Mouse (Mus musculus): ENCODE measurements around the gene Synrg.

DNA sequence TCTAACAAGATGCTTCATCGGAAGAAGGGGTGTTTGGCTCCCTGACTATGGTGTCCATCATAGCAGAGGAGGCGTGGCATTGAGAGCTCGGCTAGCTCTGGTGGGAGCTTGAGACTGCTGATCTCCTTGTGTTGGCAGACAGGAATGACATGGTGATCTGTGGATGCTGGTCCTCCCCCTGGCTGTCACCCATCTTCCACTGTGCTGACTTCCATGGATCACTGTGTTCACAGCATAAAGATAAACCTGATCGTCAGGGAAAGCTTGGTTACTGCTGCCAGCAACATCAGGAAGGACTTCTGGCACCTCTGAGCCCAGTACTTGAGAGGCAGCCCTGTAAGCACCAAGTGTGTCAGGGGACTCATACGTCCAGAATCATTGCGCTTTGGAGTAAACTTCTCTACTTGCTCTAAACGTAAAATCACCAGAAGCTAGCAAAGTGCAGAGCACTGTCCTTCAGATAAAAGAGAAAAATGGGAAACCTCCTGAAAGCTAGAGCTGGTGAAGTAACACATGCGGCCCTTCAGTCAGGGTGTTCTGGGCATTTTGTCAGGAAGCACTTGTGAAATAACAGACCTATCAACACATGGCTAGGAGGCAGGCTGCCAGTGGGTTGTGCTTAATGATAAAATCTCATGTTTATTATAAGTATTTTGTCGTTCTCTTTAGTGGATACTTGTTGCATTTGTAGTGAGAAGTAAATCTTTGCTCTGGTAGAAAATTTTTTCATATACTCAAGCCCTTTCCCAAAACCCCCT is 64.2 kb downstream of the Synrg start:
- no peak for TF ChIP-seq EP300 (IDR thresholded peaks at IDR 0.05; ENCODE audit: low read depth)
- TF ChIP-seq CTCF (IDR thresholded peaks at IDR 0.05; ENCODE audit: low read depth) = no peak

All from liver, embryonic 14.5 days (tissue).